Mouse (Mus musculus): ENCODE results near the gene Tatdn2.

DNA sequence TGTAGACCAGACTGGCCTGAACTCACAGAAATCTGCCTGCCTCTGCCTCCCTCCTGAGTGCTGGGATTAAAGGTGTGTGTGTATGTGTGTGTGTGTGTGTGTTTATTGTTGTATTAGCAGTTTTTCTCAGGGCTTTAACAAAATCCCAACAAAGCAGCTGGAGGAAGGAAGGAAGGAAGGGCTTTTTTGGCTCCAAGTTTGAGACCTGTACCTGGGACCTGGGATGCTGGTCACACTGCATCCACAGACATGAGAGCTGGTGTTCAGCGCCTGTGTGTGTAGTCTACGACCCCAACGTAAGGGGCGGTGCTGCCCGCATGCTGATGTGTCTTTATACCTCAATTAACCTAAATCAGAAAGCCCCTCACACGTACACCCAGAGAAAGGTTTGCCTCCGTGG, 43.3 kb upstream of the Tatdn2 start:
- TF ChIP-seq EP300 (IDR thresholded peaks at IDR 0.05; ENCODE audit: insufficient read depth, low read depth, low read length) (no peak), POLR2A (IDR thresholded peaks at IDR 0.05; ENCODE audit: insufficient read depth, low read depth, low read length) (no peak)
